Mouse (Mus musculus) intestine, embryonic 15.5 days (tissue): ENCODE results near the gene Coa7. TPM values are rescaled to one million over a fixed set of nuclear protein-coding genes. Genes with fewer than 3 reads are reported as not detected.
A peak's percentile ranks its signal among the peaks of the same experiment; 100 is the strongest.

Experiments used
- ATAC-seq: fragments of 200-750 bp; cut with Nextera tagmentation; 2 replicates; pipeline ENCODE4 v1.8.0; 2017; ENCODE audit warnings: moderate TSS enrichment, moderate library complexity
- H3K27ac ChIP-seq: fragments of 300-500 bp; sonication (generic); 2 replicates; pipeline ENCODE4 v1.5.1; 2015; ENCODE audit warnings: mild to moderate bottlenecking, inconsistent platforms
- H3K27me3 ChIP-seq: fragments of 300-500 bp; sonication (generic); replicated peaks from 2 replicates; pipeline ENCODE4 v1.6.1; 2015; ENCODE audit warnings: inconsistent platforms
- H3K36me3 ChIP-seq: fragments of 300-500 bp; sonication (generic); 2 replicates; pipeline ENCODE4 v1.6.1; 2015; ENCODE audit warnings: inconsistent platforms
- H3K4me1 ChIP-seq: fragments of 300-500 bp; sonication (generic); replicated peaks from 2 replicates; pipeline ENCODE4 v1.6.1; 2015; ENCODE audit warnings: inconsistent platforms
- H3K4me2 ChIP-seq: fragments of 300-500 bp; sonication (generic); replicated peaks from 2 replicates; pipeline ENCODE4 v1.6.1; 2015; ENCODE audit warnings: mild to moderate bottlenecking, inconsistent platforms
- H3K4me3 ChIP-seq: fragments of 300-500 bp; sonication (generic); replicated peaks from 2 replicates; pipeline ENCODE4 v1.5.1; 2015; ENCODE audit warnings: inconsistent platforms
- H3K9ac ChIP-seq: fragments of 300-500 bp; sonication (generic); 2 replicates; pipeline ENCODE4 v1.6.1; 2015; ENCODE audit warnings: inconsistent platforms
- H3K9me3 ChIP-seq: fragments of 300-500 bp; sonication (generic); 2 replicates; pipeline ENCODE4 v1.6.1; 2016; ENCODE audit warnings: inconsistent platforms
- WGBS: fragments of 180-500 bp; shearing (Covaris S2); methylation state at CpG from one replicate; pipeline ENCODE4 v1.1.7; 2015; 5-methylcytosine and 5-hydroxymethylcytosine counted together
- polyA plus RNA-seq: library from polyadenylated mRNA; unstranded; fragments of >200 nt; fragmentation: Nextera tagmentation; extraction: Ambion mirVana; gene quantifications from 2 replicates; pipeline ENCODE4 v1.2.1, GENCODE M21; 2015

Gene Coa7
- polyA plus RNA-seq: 65.2 and 65.3 TPM in 2 replicates

GRCm38 (mm10) chr4:108327730-108328484 is at the start of gene Coa7:
Coa7 (plus strand) TSS chr4:108328140.
- peak within 1 kb of the TSS; percentile 85 for H3K27ac ChIP-seq
- H3K4me1 ChIP-seq: 0 out of 2 replicates have a peak, but pooled peaks cover 5% of the 10 kb centered on the region
- peak; percentile 96 for ATAC-seq
- H3K4me3 ChIP-seq: peak within 1 kb of the TSS; percentile 58
- H3K9ac ChIP-seq: peak within 1 kb of the TSS; percentile 58
- no peaks in the 10 kb centered on the region for H3K36me3 ChIP-seq
- WGBS: under 1% methylated on average over 45 of the region's 45 CpGs
- peak within 1 kb of the TSS; percentile 65 for H3K4me2 ChIP-seq
- H3K27me3 ChIP-seq: no peaks in the 10 kb centered on the region
- no peaks in the 10 kb centered on the region for H3K9me3 ChIP-seq

DNA sequence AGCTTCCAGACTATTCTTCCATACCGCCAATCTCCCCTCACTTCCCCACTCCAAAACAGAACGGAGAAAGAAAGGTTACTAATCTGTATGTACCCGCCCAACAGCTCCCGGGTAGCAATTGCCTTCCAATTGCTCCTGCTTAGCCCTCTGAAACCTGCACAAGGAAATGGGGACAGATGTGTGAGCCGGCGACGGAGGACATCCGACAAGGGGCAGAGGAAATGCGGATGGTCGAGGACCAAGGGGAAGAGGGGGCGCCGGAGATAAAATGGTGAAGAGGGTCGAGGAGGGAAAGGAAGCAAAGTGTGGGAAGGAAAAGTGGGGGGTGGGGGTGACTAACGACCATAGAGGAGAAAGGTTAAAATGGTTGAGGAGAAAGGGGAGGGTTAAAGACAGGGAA is 27.7 kb upstream of the Coa7 start:
- 0 out of 2 replicates have a peak, but pooled peaks have one; percentile 8 for ATAC-seq

DNA sequence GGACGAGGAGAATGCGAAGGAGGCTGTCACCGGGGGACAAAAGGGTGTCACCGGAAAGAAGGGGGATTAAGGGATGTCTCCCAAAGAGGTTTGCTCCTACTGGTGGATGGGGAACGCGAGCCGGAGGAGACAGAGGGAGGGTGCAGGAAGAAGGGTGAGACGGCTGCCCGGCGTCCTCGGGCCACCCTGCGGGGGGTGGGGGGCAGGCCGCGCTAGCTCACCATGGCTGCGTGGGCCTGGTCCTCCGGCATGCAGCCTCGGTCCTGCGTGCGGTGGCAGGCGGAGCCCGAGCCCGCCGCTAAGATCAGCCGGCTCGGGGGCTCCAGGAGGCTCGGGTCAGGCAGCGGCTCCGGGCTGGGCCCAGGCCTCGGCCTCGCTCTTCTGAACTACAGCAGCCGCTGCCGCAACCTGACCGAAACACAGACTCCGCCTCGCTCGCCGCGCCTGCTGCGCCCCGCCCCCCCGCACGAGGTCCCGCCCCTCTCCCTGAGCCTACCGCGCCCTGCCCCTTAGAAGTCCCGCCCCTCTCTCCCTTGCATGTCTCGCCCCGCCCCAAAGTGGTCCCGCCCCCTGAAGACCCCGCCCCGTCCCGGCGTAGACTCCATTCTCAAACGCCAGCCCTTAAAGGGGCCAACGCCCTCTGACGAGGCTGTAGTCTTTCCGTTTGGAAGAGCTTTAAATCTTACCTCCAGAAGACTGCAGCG is 27.1 kb upstream of the Coa7 start, which contains the start of gene Zyg11b:
Gene Zyg11b (minus strand): TSS at position 427 of the 704 bp plus-strand sequence.
- no peaks in the 10 kb centered on the region for H3K36me3 ChIP-seq
- ATAC-seq: peak; percentile 97
- peak within 1 kb of the TSS; percentile 76 for H3K4me2 ChIP-seq
- peak within 1 kb of the TSS; percentile 91 for H3K27ac ChIP-seq
- peak within 1 kb of the TSS; percentile 91 for H3K4me3 ChIP-seq
- under 1% methylated on average over 55 of the region's 58 CpGs for WGBS
- H3K4me1 ChIP-seq: peaks cover 9% of the 10 kb centered on the region
- H3K27me3 ChIP-seq: no peaks in the 10 kb centered on the region
- H3K9ac ChIP-seq: peak within 1 kb of the TSS; percentile 97
- no peaks in the 10 kb centered on the region for H3K9me3 ChIP-seq

More for the DNA sequence above, 27.7 kb upstream of the Coa7 start:
- WGBS: under 1% methylated on average over 14 of the region's 14 CpGs
- Histone ChIP-seq H3K36me3 (no peaks in the 10 kb centered on the region), H3K9me3 (no peaks in the 10 kb centered on the region), H3K4me2 (peak overlapping the region; percentile 76), H3K9ac (peak overlapping the region; percentile 97), H3K4me1 (peaks cover 9% of the 10 kb centered on the region), H3K4me3 (peak overlapping the region; percentile 91), H3K27me3 (no peaks in the 10 kb centered on the region), H3K27ac (peak overlapping the region; percentile 91; the same call in 1 of the 2 replicates)

- peaks cover 9% of the 10 kb centered on the region for H3K4me1 ChIP-seq
- H3K9me3 ChIP-seq: no peaks in the 10 kb centered on the region
- 76% methylated on average over 5 of the region's 5 CpGs for WGBS
Observed at GRCm38 (mm10) chr4:108302296-108302890, 25.5 kb upstream of the Coa7 start.

GRCm38 (mm10) chr4:108310706-108311105 is 17.2 kb upstream of the Coa7 start:
- H3K27ac ChIP-seq: no peak overlapping the region
- H3K27me3 ChIP-seq: no peaks in the 10 kb centered on the region
- H3K4me1 ChIP-seq: no peaks in the 10 kb centered on the region
- no peak overlapping the region for H3K4me3 ChIP-seq
- no peak overlapping the region for H3K9ac ChIP-seq
- no peaks in the 10 kb centered on the region for H3K36me3 ChIP-seq
- ATAC-seq: no peak
- 67% methylated on average over 6 of the region's 6 CpGs for WGBS
- no peaks in the 10 kb centered on the region for H3K9me3 ChIP-seq
- no peak overlapping the region for H3K4me2 ChIP-seq

More at GRCm38 (mm10) chr4:108302296-108302890, 25.5 kb upstream of the Coa7 start:
- ATAC-seq: no peak
- Histone ChIP-seq H3K27ac (no peak overlapping the region), H3K4me2 (no peak overlapping the region), H3K4me3 (no peak overlapping the region), H3K27me3 (no peaks in the 10 kb centered on the region), H3K9ac (no peak overlapping the region), H3K36me3 (no peaks in the 10 kb centered on the region)

DNA sequence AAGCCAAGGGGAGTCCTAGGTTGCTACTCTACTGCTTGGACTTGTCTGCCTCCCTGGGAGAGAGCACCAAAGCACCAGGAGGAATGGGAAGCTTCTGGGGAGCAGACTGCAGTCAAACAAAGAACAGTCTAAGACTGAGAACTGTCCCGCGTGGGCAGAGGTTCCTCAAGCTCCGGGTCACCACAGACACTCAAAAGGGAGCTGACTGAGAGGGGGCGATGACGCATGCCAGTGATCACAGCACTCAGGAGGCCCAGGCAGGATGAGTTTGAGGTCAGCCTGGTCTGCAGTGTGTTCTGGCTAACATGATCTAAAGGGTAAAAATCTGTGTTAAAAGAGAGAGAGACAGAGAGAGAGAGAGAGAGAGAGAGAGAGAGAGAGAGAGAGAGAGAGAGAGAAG is 13.9 kb upstream of the Coa7 start:
- no peaks in the 10 kb centered on the region for H3K27me3 ChIP-seq
- no peaks in the 10 kb centered on the region for H3K9me3 ChIP-seq
- H3K36me3 ChIP-seq: no peaks in the 10 kb centered on the region
- no peak overlapping the region for H3K27ac ChIP-seq
- ATAC-seq: no peak
- no peaks in the 10 kb centered on the region for H3K4me1 ChIP-seq
- WGBS: 52% methylated on average over 5 of the region's 5 CpGs
- no peak overlapping the region for H3K4me3 ChIP-seq
- H3K9ac ChIP-seq: no peak overlapping the region
- no peak overlapping the region for H3K4me2 ChIP-seq

- Histone ChIP-seq H3K4me3 (no peak overlapping the region), H3K9ac (no peak overlapping the region), H3K4me2 (no peak overlapping the region), H3K4me1 (no peaks in the 10 kb centered on the region), H3K27ac (no peak overlapping the region), H3K9me3 (no peaks in the 10 kb centered on the region), H3K27me3 (no peaks in the 10 kb centered on the region), H3K36me3 (no peaks in the 10 kb centered on the region)
- ATAC-seq: no peak
- 74% methylated on average over 12 of the region's 12 CpGs for WGBS
Observed at GRCm38 (mm10) chr4:108317656-108318605, 10.0 kb upstream of the Coa7 start.

- H3K9ac ChIP-seq: no peak overlapping the region
- 45% methylated on average over 8 of the region's 8 CpGs for WGBS
- no peak; the same call in 1 of the 2 replicates for ATAC-seq
- no peak overlapping the region for H3K4me3 ChIP-seq
- no peak overlapping the region for H3K27ac ChIP-seq
- H3K27me3 ChIP-seq: no peaks in the 10 kb centered on the region
- no peak overlapping the region for H3K4me2 ChIP-seq
- no peaks in the 10 kb centered on the region for H3K9me3 ChIP-seq
- no peaks in the 10 kb centered on the region for H3K36me3 ChIP-seq
- H3K4me1 ChIP-seq: no peaks in the 10 kb centered on the region
Observed at GRCm38 (mm10) chr4:108318649-108319615, 9.0 kb upstream of the Coa7 start.

DNA sequence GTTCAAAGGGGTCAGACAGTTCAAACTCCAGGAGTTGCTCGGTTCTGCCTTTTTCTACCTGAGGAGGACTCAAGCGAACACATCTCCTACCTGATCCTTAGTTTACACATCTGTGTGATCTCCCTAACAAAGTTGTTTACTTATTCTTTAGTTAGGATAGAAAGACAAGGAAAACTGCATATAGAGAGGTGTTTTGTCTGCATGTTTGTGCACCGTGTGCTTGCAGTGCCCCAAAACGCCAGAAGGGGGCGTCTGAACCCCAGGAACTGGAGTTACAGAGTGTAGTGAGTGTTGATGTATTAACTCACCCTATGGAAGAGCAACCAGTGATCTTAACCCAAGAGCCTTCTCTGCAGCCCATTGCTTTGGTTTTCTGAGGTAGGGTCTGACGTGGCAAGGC is 8.2 kb upstream of the Coa7 start:
- Histone ChIP-seq H3K27ac (no peak overlapping the region), H3K36me3 (no peaks in the 10 kb centered on the region), H3K4me2 (no peak overlapping the region), H3K4me1 (no peaks in the 10 kb centered on the region), H3K4me3 (no peak overlapping the region), H3K27me3 (no peaks in the 10 kb centered on the region), H3K9me3 (no peaks in the 10 kb centered on the region), H3K9ac (no peak overlapping the region)
- 71% methylated on average over 6 of the region's 6 CpGs for WGBS
- ATAC-seq: no peak

- H3K27me3 ChIP-seq: no peaks in the 10 kb centered on the region
- H3K4me2 ChIP-seq: no peak overlapping the region
- H3K9ac ChIP-seq: no peak overlapping the region; the same call in 1 of the 2 replicates
- no peaks in the 10 kb centered on the region for H3K9me3 ChIP-seq
- no peaks in the 10 kb centered on the region for H3K4me1 ChIP-seq
- H3K36me3 ChIP-seq: no peaks in the 10 kb centered on the region
- no peak overlapping the region for H3K4me3 ChIP-seq
- WGBS: 72% methylated on average over 7 of the region's 7 CpGs
- ATAC-seq: no peak
- no peak overlapping the region for H3K27ac ChIP-seq
Observed at GRCm38 (mm10) chr4:108320627-108321380, 7.1 kb upstream of the Coa7 start.
